Mouse (Mus musculus) intestine, embryonic 15.5 days (tissue): ENCODE measurements around the gene Setmar. TPM values are rescaled to one million over a fixed set of nuclear protein-coding genes. Genes with fewer than 3 reads are reported as not detected.
A peak's percentile ranks its signal among the peaks of the same experiment; 100 is the strongest.
"Not testable (repeated sequence)": the region's sequence is repeated elsewhere in the genome, so short reads cannot be mapped to it uniquely, and the experiment has no call there.

Experiments
- ATAC-seq: fragments of 200-750 bp; cut with Nextera tagmentation; 2 replicates; pipeline ENCODE4 v1.8.0; 2017; ENCODE audit warnings: moderate TSS enrichment, moderate library complexity
- H3K27ac ChIP-seq: fragments of 300-500 bp; sonication (generic); 2 replicates; pipeline ENCODE4 v1.5.1; 2015; ENCODE audit warnings: mild to moderate bottlenecking, inconsistent platforms
- H3K27me3 ChIP-seq: fragments of 300-500 bp; sonication (generic); replicated peaks from 2 replicates; pipeline ENCODE4 v1.6.1; 2015; ENCODE audit warnings: inconsistent platforms
- H3K36me3 ChIP-seq: fragments of 300-500 bp; sonication (generic); 2 replicates; pipeline ENCODE4 v1.6.1; 2015; ENCODE audit warnings: inconsistent platforms
- H3K4me1 ChIP-seq: fragments of 300-500 bp; sonication (generic); replicated peaks from 2 replicates; pipeline ENCODE4 v1.6.1; 2015; ENCODE audit warnings: inconsistent platforms
- H3K4me2 ChIP-seq: fragments of 300-500 bp; sonication (generic); replicated peaks from 2 replicates; pipeline ENCODE4 v1.6.1; 2015; ENCODE audit warnings: mild to moderate bottlenecking, inconsistent platforms
- H3K4me3 ChIP-seq: fragments of 300-500 bp; sonication (generic); replicated peaks from 2 replicates; pipeline ENCODE4 v1.5.1; 2015; ENCODE audit warnings: inconsistent platforms
- H3K9ac ChIP-seq: fragments of 300-500 bp; sonication (generic); 2 replicates; pipeline ENCODE4 v1.6.1; 2015; ENCODE audit warnings: inconsistent platforms
- H3K9me3 ChIP-seq: fragments of 300-500 bp; sonication (generic); 2 replicates; pipeline ENCODE4 v1.6.1; 2016; ENCODE audit warnings: inconsistent platforms
- WGBS: fragments of 180-500 bp; shearing (Covaris S2); methylation state at CpG from one replicate; pipeline ENCODE4 v1.1.7; 2015; 5-methylcytosine and 5-hydroxymethylcytosine counted together
- polyA plus RNA-seq: library from polyadenylated mRNA; unstranded; fragments of >200 nt; fragmentation: Nextera tagmentation; extraction: Ambion mirVana; gene quantifications from 2 replicates; pipeline ENCODE4 v1.2.1, GENCODE M21; 2015

Setmar gene
- 5.8 and 6.4 TPM in 2 replicates for polyA plus RNA-seq

GRCm38 (mm10) chr6:108064918-108065526 lies at the start of gene Setmar:
Setmar (plus strand) TSS chr6:108065045.
- Histone ChIP-seq H3K4me1 (0 out of 2 replicates have a peak, but pooled peaks cover 2% of the 10 kb centered on the region), H3K27ac (peak within 1 kb of the TSS; percentile 94), H3K27me3 (no peaks in the 10 kb centered on the region), H3K36me3 (no peaks in the 10 kb centered on the region), H3K4me3 (peak within 1 kb of the TSS; percentile 61), H3K9me3 (no peaks in the 10 kb centered on the region), H3K9ac (peak within 1 kb of the TSS; percentile 58), H3K4me2 (peak within 1 kb of the TSS; percentile 67)
- WGBS: under 1% methylated on average over 22 of the region's 24 CpGs
- peak; percentile 98 for ATAC-seq

GRCm38 (mm10) chr6:108021646-108022045 lies 43.2 kb upstream of the Setmar start:
- Histone ChIP-seq H3K9ac (no peak overlapping the region), H3K9me3 (no peaks in the 10 kb centered on the region), H3K4me2 (no peak overlapping the region), H3K27ac (no peak overlapping the region), H3K4me1 (no peaks in the 10 kb centered on the region), H3K4me3 (no peak overlapping the region), H3K27me3 (no peaks in the 10 kb centered on the region), H3K36me3 (no peaks in the 10 kb centered on the region)
- 77% methylated on average over 5 of the region's 5 CpGs for WGBS
- no peak for ATAC-seq

GRCm38 (mm10) chr6:108055041-108055440 lies 9.8 kb upstream of the Setmar start:
- H3K9me3 ChIP-seq, H3K4me3 ChIP-seq, H3K27me3 ChIP-seq, H3K36me3 ChIP-seq, H3K27ac ChIP-seq, H3K4me1 ChIP-seq, H3K4me2 ChIP-seq, H3K9ac ChIP-seq, ATAC-seq: not testable (repeated sequence)
- 0% methylated on average over 2 of the region's 2 CpGs for WGBS

GRCm38 (mm10) chr6:108055946-108056345 lies 8.9 kb upstream of the Setmar start:
- Histone ChIP-seq H3K27me3 (no peaks in the 10 kb centered on the region), H3K4me3 (no peak overlapping the region), H3K4me1 (no peaks in the 10 kb centered on the region), H3K27ac (no peak overlapping the region), H3K9me3 (no peaks in the 10 kb centered on the region), H3K4me2 (no peak overlapping the region), H3K36me3 (no peaks in the 10 kb centered on the region), H3K9ac (no peak overlapping the region)
- WGBS: 81% methylated on average over 3 of the region's 3 CpGs
- ATAC-seq: no peak

- Histone ChIP-seq H3K9me3 (no peaks in the 10 kb centered on the region), H3K27me3 (no peaks in the 10 kb centered on the region), H3K27ac (no peak overlapping the region), H3K4me2 (no peak overlapping the region), H3K4me1 (no peaks in the 10 kb centered on the region), H3K9ac (no peak overlapping the region), H3K36me3 (no peaks in the 10 kb centered on the region), H3K4me3 (no peak overlapping the region)
- 61% methylated on average over 4 of the region's 4 CpGs for WGBS
- no peak for ATAC-seq
These were observed 7.5 kb upstream of the Setmar start for GRCm38 (mm10) chr6:108057353-108057752.

GRCm38 (mm10) chr6:108058066-108058465 lies 6.8 kb upstream of the Setmar start:
- H3K4me2 ChIP-seq: no peak overlapping the region
- H3K36me3 ChIP-seq: no peaks in the 10 kb centered on the region
- no peaks in the 10 kb centered on the region for H3K27me3 ChIP-seq
- H3K9ac ChIP-seq: no peak overlapping the region
- 82% methylated on average over 5 of the region's 5 CpGs for WGBS
- H3K27ac ChIP-seq: no peak overlapping the region
- no peak for ATAC-seq
- H3K9me3 ChIP-seq: no peaks in the 10 kb centered on the region
- no peak overlapping the region for H3K4me3 ChIP-seq
- no peaks in the 10 kb centered on the region for H3K4me1 ChIP-seq

- no peak overlapping the region for H3K27ac ChIP-seq
- no peaks in the 10 kb centered on the region for H3K36me3 ChIP-seq
- ATAC-seq: no peak
- WGBS: 70% methylated on average over 3 of the region's 3 CpGs
- no peaks in the 10 kb centered on the region for H3K9me3 ChIP-seq
- no peak overlapping the region for H3K9ac ChIP-seq
- H3K4me3 ChIP-seq: no peak overlapping the region
- 0 out of 2 replicates have a peak, but pooled peaks cover 2% of the 10 kb centered on the region for H3K4me1 ChIP-seq
- H3K27me3 ChIP-seq: no peaks in the 10 kb centered on the region
- H3K4me2 ChIP-seq: no peak overlapping the region
These were observed 3.7 kb upstream of the Setmar start for GRCm38 (mm10) chr6:108061121-108061520.

GRCm38 (mm10) chr6:108065583-108065982 lies 738 bp downstream of the Setmar start:
- no peaks in the 10 kb centered on the region for H3K27me3 ChIP-seq
- peak overlapping the region; percentile 58; the same call in 1 of the 2 replicates for H3K9ac ChIP-seq
- no peaks in the 10 kb centered on the region for H3K36me3 ChIP-seq
- no peaks in the 10 kb centered on the region for H3K9me3 ChIP-seq
- peak overlapping the region; percentile 67 for H3K4me2 ChIP-seq
- no peak for ATAC-seq
- WGBS: 15% methylated on average over 6 of the region's 6 CpGs
- H3K4me3 ChIP-seq: peak overlapping the region; percentile 61
- peak overlapping the region; percentile 94 for H3K27ac ChIP-seq
- 0 out of 2 replicates have a peak, but pooled peaks cover 2% of the 10 kb centered on the region for H3K4me1 ChIP-seq

GRCm38 (mm10) chr6:108070947-108071346 lies 6.1 kb downstream of the Setmar start:
- H3K27ac ChIP-seq: no peak overlapping the region
- no peaks in the 10 kb centered on the region for H3K4me1 ChIP-seq
- H3K4me2 ChIP-seq: no peak overlapping the region
- H3K27me3 ChIP-seq: no peaks in the 10 kb centered on the region
- no peak overlapping the region for H3K9ac ChIP-seq
- no peak overlapping the region for H3K4me3 ChIP-seq
- H3K36me3 ChIP-seq: peaks cover 6% of the 10 kb centered on the region
- ATAC-seq: no peak
- no peaks in the 10 kb centered on the region for H3K9me3 ChIP-seq
- 93% methylated on average over 7 of the region's 7 CpGs for WGBS

GRCm38 (mm10) chr6:108073071-108073470 lies 8.2 kb downstream of the Setmar start:
- Histone ChIP-seq H3K36me3 (peaks cover 6% of the 10 kb centered on the region), H3K27ac (no peak overlapping the region), H3K4me1 (no peaks in the 10 kb centered on the region), H3K4me3 (no peak overlapping the region), H3K4me2 (no peak overlapping the region), H3K27me3 (no peaks in the 10 kb centered on the region), H3K9ac (no peak overlapping the region), H3K9me3 (no peaks in the 10 kb centered on the region)
- ATAC-seq: no peak
- 88% methylated on average over 5 of the region's 5 CpGs for WGBS

GRCm38 (mm10) chr6:108073931-108074330 lies 9.1 kb downstream of the Setmar start:
- H3K9ac ChIP-seq: no peak overlapping the region
- H3K36me3 ChIP-seq: peaks cover 6% of the 10 kb centered on the region
- H3K4me3 ChIP-seq: no peak overlapping the region
- 89% methylated on average over 2 of the region's 2 CpGs for WGBS
- no peaks in the 10 kb centered on the region for H3K4me1 ChIP-seq
- H3K9me3 ChIP-seq: no peaks in the 10 kb centered on the region
- ATAC-seq: no peak
- no peaks in the 10 kb centered on the region for H3K27me3 ChIP-seq
- no peak overlapping the region for H3K4me2 ChIP-seq
- no peak overlapping the region for H3K27ac ChIP-seq

- Histone ChIP-seq H3K36me3 (peaks cover 6% of the 10 kb centered on the region), H3K4me3 (no peak overlapping the region), H3K9me3 (no peaks in the 10 kb centered on the region), H3K27ac (no peak overlapping the region), H3K9ac (no peak overlapping the region), H3K4me1 (no peaks in the 10 kb centered on the region), H3K4me2 (no peak overlapping the region), H3K27me3 (no peaks in the 10 kb centered on the region)
- no peak for ATAC-seq
- 93% methylated on average over 10 of the region's 10 CpGs for WGBS
These were observed 9.8 kb downstream of the Setmar start for GRCm38 (mm10) chr6:108074624-108075023.

GRCm38 (mm10) chr6:108075857-108076256 lies 11.0 kb downstream of the Setmar start:
- Histone ChIP-seq H3K4me2 (no peak overlapping the region), H3K27ac (no peak overlapping the region), H3K9ac (no peak overlapping the region), H3K4me3 (no peak overlapping the region), H3K4me1 (no peaks in the 10 kb centered on the region), H3K27me3 (no peaks in the 10 kb centered on the region), H3K9me3 (no peaks in the 10 kb centered on the region), H3K36me3 (peaks cover 6% of the 10 kb centered on the region)
- 96% methylated on average over 7 of the region's 7 CpGs for WGBS
- ATAC-seq: no peak
